Mouse (Mus musculus) spleen, postnatal 10 days (tissue): ENCODE measurements at regions not wholly inside any gene's neighbourhood (a gene's known extent, or its start where the extent isn't known, plus 50 kb on each side); places are given as distances from the start of the nearest gene placed in this dataset.

ENCODE experiments used
- DNase-seq, 2 experiments: peaks; one replicate each; pipeline ENCODE4 v3.0.0; 2021 to 2022; ENCODE audit warnings: low spot score in 2 of 2

GRCm38 (mm10) chr2:39420696-39421095 lies 194.4 kb upstream of the Ppp6c start:
- no peak for DNase-seq

- DNase-seq, result no peak
These were observed 174.1 kb upstream of the Ppp6c start for GRCm38 (mm10) chr2:39400336-39400735.

- DNase-seq, result no peak
These were observed 173.3 kb upstream of the Ppp6c start for GRCm38 (mm10) chr2:39399523-39399922.

- DNase-seq, result no peak
These were observed 168.4 kb upstream of the Ppp6c start for GRCm38 (mm10) chr2:39394643-39395042.

GRCm38 (mm10) chr2:39377264-39377663 lies 151.0 kb upstream of the Ppp6c start:
- DNase-seq, result no peak

GRCm38 (mm10) chr2:39373068-39373779 lies 147.0 kb upstream of the Ppp6c start:
- peak; percentile 92 to 94 for DNase-seq

GRCm38 (mm10) chr2:39344207-39344606 lies 118.0 kb upstream of the Ppp6c start:
- no peak for DNase-seq

GRCm38 (mm10) chr2:39340406-39340805 lies 114.2 kb upstream of the Ppp6c start:
- DNase-seq, result no peak

GRCm38 (mm10) chr2:39338832-39339649 lies 112.8 kb upstream of the Ppp6c start:
- DNase-seq, result no peak

- no peak for DNase-seq
These were observed 111.3 kb upstream of the Ppp6c start for GRCm38 (mm10) chr2:39337524-39337923.

GRCm38 (mm10) chr2:39325715-39326493 lies 99.7 kb upstream of the Ppp6c start:
- DNase-seq, result peak; percentile 53 to 61

- peak; percentile 40 to 68 for DNase-seq
These were observed 98.9 kb upstream of the Ppp6c start for GRCm38 (mm10) chr2:39325122-39325521.

- no peak for DNase-seq
These were observed 73.6 kb upstream of the Ppp6c start for GRCm38 (mm10) chr2:39299798-39300382.

- no peak for DNase-seq
These were observed 73.0 kb upstream of the Ppp6c start for GRCm38 (mm10) chr2:39299290-39299689.

GRCm38 (mm10) chr2:39295435-39295834 lies 69.2 kb upstream of the Ppp6c start:
- no peak for DNase-seq

- no peak for DNase-seq
These were observed 52.0 kb upstream of the Ppp6c start for GRCm38 (mm10) chr2:39278218-39278617.
